Mouse (Mus musculus) kidney, embryonic 16.5 days (tissue): ENCODE data around the gene Zfp970. TPM values are rescaled to one million over a fixed set of nuclear protein-coding genes. Genes with fewer than 3 reads are reported as not detected.
"Not testable (repeated sequence)": the region's sequence is repeated elsewhere in the genome, so short reads cannot be mapped to it uniquely, and the experiment has no call there.

Experiments
- ATAC-seq: fragments of 200-750 bp; cut with Nextera tagmentation; 2 replicates; pipeline ENCODE4 v1.8.0; 2017; ENCODE audit warnings: moderate TSS enrichment; ENCODE audit not compliant: low FRiP score, low TSS enrichment
- H3K27ac ChIP-seq: fragments of 300-500 bp; sonication (generic); 2 replicates; pipeline ENCODE4 v1.5.1; 2014; ENCODE audit warnings: low read length
- H3K27me3 ChIP-seq: fragments of 300-500 bp; sonication (generic); 2 replicates; pipeline ENCODE4 v1.6.1; 2014; ENCODE audit warnings: low read length, control low read depth, mixed read lengths; ENCODE audit not compliant: insufficient read depth
- H3K36me3 ChIP-seq: fragments of 300-500 bp; sonication (generic); 2 replicates; pipeline ENCODE4 v1.6.1; 2014; ENCODE audit warnings: low read length, control low read depth, mixed read lengths; ENCODE audit not compliant: insufficient read depth
- H3K4me1 ChIP-seq: fragments of 300-500 bp; sonication (generic); 2 replicates; pipeline ENCODE4 v1.6.1; 2014; ENCODE audit warnings: low read length, control low read depth, mixed read lengths; ENCODE audit not compliant: insufficient read depth
- H3K4me2 ChIP-seq: fragments of 300-500 bp; sonication (generic); replicated peaks from 2 replicates; pipeline ENCODE4 v1.6.1; 2014; ENCODE audit warnings: low read depth, low read length
- H3K4me3 ChIP-seq: fragments of 300-500 bp; sonication (generic); 2 replicates; pipeline ENCODE4 v1.5.1; 2014; ENCODE audit warnings: mild to moderate bottlenecking, low read length
- H3K9ac ChIP-seq: fragments of 300-500 bp; sonication (generic); replicated peaks from 2 replicates; pipeline ENCODE4 v1.6.1; 2014; ENCODE audit warnings: low read length
- H3K9me3 ChIP-seq: fragments of 300-500 bp; sonication (generic); 2 replicates; pipeline ENCODE4 v1.6.1; 2016; ENCODE audit warnings: low read length, control low read depth
- WGBS: fragments of 180-500 bp; shearing (Covaris S2); extraction: QIAGEN DNeasy Blood & Tissue Kit; methylation state at CpG from one replicate; pipeline ENCODE4 v1.1.7; 2014; 5-methylcytosine and 5-hydroxymethylcytosine counted together
- polyA plus RNA-seq: library from polyadenylated mRNA; unstranded; fragments of >200 nt; fragmentation: Nextera tagmentation; extraction: Ambion mirVana; gene quantifications from 2 replicates; pipeline ENCODE4 v1.2.1, GENCODE M21; 2015

The Zfp970 gene
- 17.1 and 18.4 TPM in 2 replicates for polyA plus RNA-seq

- H3K4me1 ChIP-seq, H3K36me3 ChIP-seq, H3K27me3 ChIP-seq, ATAC-seq, H3K9me3 ChIP-seq, H3K27ac ChIP-seq: not testable (repeated sequence)
- Histone ChIP-seq H3K9ac (peak within 1 kb of the TSS; percentile 38; the same call in 1 of the 2 replicates), H3K4me3 (peak within 1 kb of the TSS; percentile 44), H3K4me2 (peak within 1 kb of the TSS; percentile 41)
- WGBS = 12% methylated on average over 6 of the region's 9 CpGs
Observed at GRCm38 (mm10) chr2:177464676-177465075, at the start of gene Zfp970. Gene Zfp970, plus strand, starts transcription at chr2:177464733.

GRCm38 (mm10) chr2:177468222-177468621, 3.7 kb downstream of the Zfp970 start:
- H3K4me2 ChIP-seq, H3K36me3 ChIP-seq, H3K27ac ChIP-seq, H3K9me3 ChIP-seq, H3K4me1 ChIP-seq, H3K4me3 ChIP-seq, H3K27me3 ChIP-seq, H3K9ac ChIP-seq, ATAC-seq: not testable (repeated sequence)

- not testable (repeated sequence) for H3K36me3 ChIP-seq, H3K27ac ChIP-seq, H3K9me3 ChIP-seq, H3K4me1 ChIP-seq, H3K4me2 ChIP-seq, H3K27me3 ChIP-seq, ATAC-seq, H3K4me3 ChIP-seq, H3K9ac ChIP-seq
- 87% methylated on average over 6 of the region's 10 CpGs for WGBS
Observed at GRCm38 (mm10) chr2:177472261-177472660, 7.7 kb downstream of the Zfp970 start.

- H3K9me3 ChIP-seq, H3K4me2 ChIP-seq, ATAC-seq, H3K27me3 ChIP-seq, H3K9ac ChIP-seq, H3K4me3 ChIP-seq, H3K27ac ChIP-seq, H3K36me3 ChIP-seq, H3K4me1 ChIP-seq: not testable (repeated sequence)
- 86% methylated on average over 1 of the region's 1 CpGs for WGBS
Observed at GRCm38 (mm10) chr2:177481971-177482370, 17.4 kb downstream of the Zfp970 start.

- H3K27me3 ChIP-seq, H3K36me3 ChIP-seq, H3K9me3 ChIP-seq, ATAC-seq, H3K4me1 ChIP-seq, H3K27ac ChIP-seq, H3K9ac ChIP-seq, H3K4me3 ChIP-seq, H3K4me2 ChIP-seq: not testable (repeated sequence)
- WGBS = 90% methylated on average over 11 of the region's 11 CpGs
Observed at GRCm38 (mm10) chr2:177483238-177483948, 18.9 kb downstream of the Zfp970 start.

- Histone ChIP-seq H3K4me2 (peak within 1 kb of the TSS; percentile 44), H3K4me3 (peak within 1 kb of the TSS; percentile 48), H3K9ac (peak within 1 kb of the TSS; percentile 38; the same call in 1 of the 2 replicates)
- 22% methylated on average over 7 of the region's 7 CpGs for WGBS
- not testable (repeated sequence) for H3K27me3 ChIP-seq, H3K9me3 ChIP-seq, ATAC-seq, H3K36me3 ChIP-seq, H3K27ac ChIP-seq, H3K4me1 ChIP-seq
Observed at GRCm38 (mm10) chr2:177498067-177498466, 33.5 kb downstream of the Zfp970 start, which contains the start of gene Gm14403. Gene Gm14403, plus strand, starts transcription at chr2:177498215.

- H3K9me3 ChIP-seq, H3K27me3 ChIP-seq, H3K4me3 ChIP-seq, H3K4me1 ChIP-seq, ATAC-seq, H3K27ac ChIP-seq, H3K4me2 ChIP-seq, H3K9ac ChIP-seq, H3K36me3 ChIP-seq: not testable (repeated sequence)
- 43% methylated on average over 1 of the region's 1 CpGs for WGBS
Observed at GRCm38 (mm10) chr2:177499182-177499581, 34.6 kb downstream of the Zfp970 start.

GRCm38 (mm10) chr2:177505211-177505719, 40.7 kb downstream of the Zfp970 start:
- not testable (repeated sequence) for H3K9ac ChIP-seq, H3K36me3 ChIP-seq, H3K4me3 ChIP-seq, H3K4me1 ChIP-seq, H3K4me2 ChIP-seq, ATAC-seq, H3K27me3 ChIP-seq, H3K9me3 ChIP-seq, H3K27ac ChIP-seq
- WGBS = 94% methylated on average over 1 of the region's 1 CpGs

GRCm38 (mm10) chr2:177511381-177511780, 46.8 kb downstream of the Zfp970 start:
- H3K4me1 ChIP-seq, H3K9me3 ChIP-seq, H3K4me3 ChIP-seq, ATAC-seq, H3K9ac ChIP-seq, H3K27me3 ChIP-seq, H3K36me3 ChIP-seq, H3K27ac ChIP-seq, H3K4me2 ChIP-seq: not testable (repeated sequence)
- WGBS = 73% methylated on average over 4 of the region's 4 CpGs

GRCm38 (mm10) chr2:177511972-177512371, 47.4 kb downstream of the Zfp970 start:
- not testable (repeated sequence) for H3K27ac ChIP-seq, H3K4me2 ChIP-seq, H3K27me3 ChIP-seq, H3K9ac ChIP-seq, H3K9me3 ChIP-seq, H3K36me3 ChIP-seq, H3K4me3 ChIP-seq, H3K4me1 ChIP-seq, ATAC-seq
- WGBS = 87% methylated on average over 3 of the region's 3 CpGs
